Mouse (Mus musculus) G1E (cell line): ENCODE measurements around the gene Apoc2. TPM values are rescaled to one million over a fixed set of nuclear protein-coding genes. Genes with fewer than 3 reads are reported as not detected.
A peak's percentile ranks its signal among the peaks of the same experiment; 100 is the strongest.

Source experiments
- ATAC-seq: 2 replicates; pipeline ENCODE4 v1.8.0; 2016; ENCODE audit warnings: mild to moderate bottlenecking; ENCODE audit not compliant: insufficient number of reproducible peaks, poor library complexity, low FRiP score, severe bottlenecking; ENCODE audit errors: extremely low read depth
- DNase-seq: peaks from one replicate; pipeline ENCODE4 v3.0.0; 2012; ENCODE audit warnings: low spot score
- H3K27me3 ChIP-seq: 2 replicates; pipeline ENCODE4 v1.6.1; 2012; ENCODE audit warnings: mild to moderate bottlenecking, low read length, inconsistent platforms; ENCODE audit not compliant: insufficient read depth
- H3K36me3 ChIP-seq: replicated peaks from 2 replicates; pipeline ENCODE3; 2012; ENCODE audit warnings: mild to moderate bottlenecking, inconsistent platforms
- H3K4me1 ChIP-seq: 2 replicates; pipeline ENCODE4 v1.6.1; 2012; ENCODE audit warnings: low read depth, low read length, inconsistent platforms, mixed read lengths; ENCODE audit not compliant: insufficient read depth
- H3K4me3 ChIP-seq: 2 replicates; pipeline ENCODE4 v1.5.1; 2012; ENCODE audit warnings: low read depth, mild to moderate bottlenecking, inconsistent platforms, low read length, moderate library complexity, mixed read lengths
- H3K9me3 ChIP-seq: replicated peaks from 2 replicates; pipeline ENCODE4 v1.6.1; 2012; ENCODE audit warnings: inconsistent platforms
- CTCF ChIP-seq: IDR thresholded peaks from 2 replicates; pipeline ENCODE4 v1.5.1; 2012; ENCODE audit warnings: low read depth, low read length, inconsistent platforms, mixed read lengths
- GATA1 ChIP-seq: IDR thresholded peaks from 2 replicates; pipeline ENCODE4 v1.6.1; 2012; ENCODE audit warnings: borderline replicate concordance, low read length, inconsistent platforms, mixed read lengths
- GATA2 ChIP-seq: IDR thresholded peaks from 2 replicates; pipeline ENCODE4 v1.6.1; 2012; ENCODE audit warnings: low read depth, low read length, inconsistent platforms, borderline replicate concordance
- POLR2AphosphoS5 ChIP-seq: IDR thresholded peaks from 2 replicates; pipeline ENCODE4 v1.6.1; 2012; ENCODE audit warnings: low read depth, low read length, inconsistent platforms; ENCODE audit not compliant: insufficient replicate concordance
- TAL1 ChIP-seq: conservative IDR thresholded peaks from 2 replicates; pipeline ENCODE4 v1.6.1; 2012; ENCODE audit warnings: low read depth, low read length, inconsistent platforms, mixed read lengths
- polyA plus RNA-seq: library from polyadenylated mRNA; stranded (reverse); fragments of >175 nt; gene quantifications from 2 replicates; pipeline ENCODE4 v1.2.3, GENCODE M21; 2012
- total RNA-seq, 2 experiments: library from RNA; stranded (forward) in 1 of 2; stranded (reverse) in 1 of 2; fragments of 200-1000 nt in 1 of 2; fragments of >200 nt in 1 of 2; fragmentation: Nextera tagmentation in 1 of 2; gene quantifications; 2 replicates each; pipeline ENCODE4 v1.2.3; 2014 to 2017

Apoc2 gene
- total and polyA plus RNA-seq, 3 experiments: not detected

- Histone ChIP-seq H3K9me3 (no peaks in the 10 kb centered on the region), H3K27me3 (no peaks in the 10 kb centered on the region), H3K4me1 (peaks cover 67% of the 10 kb centered on the region), H3K36me3 (peaks cover 68% of the 10 kb centered on the region), H3K4me3 (peak overlapping the region; percentile 97; the same call in 1 of the 2 replicates)
- TF ChIP-seq TAL1: no peak
- peak; percentile 53 for TF ChIP-seq CTCF
- DNase-seq: no peak
- no peak for ATAC-seq
Observed at GRCm38 (mm10) chr7:19713196-19713595, 35.5 kb upstream of the Apoc2 start.

DNA sequence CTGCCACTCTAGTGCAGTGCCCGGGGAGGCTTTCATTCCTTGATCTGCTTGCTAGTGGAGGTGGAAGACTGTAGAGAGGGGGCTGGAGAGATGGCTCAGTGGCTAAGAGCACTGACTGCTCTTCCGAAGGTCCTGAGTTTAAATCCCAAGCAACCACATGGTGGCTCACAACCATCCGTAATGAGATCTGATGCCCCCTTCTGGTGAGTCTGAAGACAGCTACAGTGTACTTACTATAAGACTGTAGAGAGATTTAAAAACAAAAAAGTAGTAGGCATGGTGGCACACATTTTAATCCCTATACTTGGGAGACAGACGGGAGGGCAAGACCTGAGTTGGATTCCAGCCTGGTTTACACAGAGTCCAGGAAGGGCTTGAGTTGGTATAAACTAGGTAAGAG is 34.7 kb upstream of the Apoc2 start:
- no peaks in the 10 kb centered on the region for H3K27me3 ChIP-seq
- H3K9me3 ChIP-seq: no peaks in the 10 kb centered on the region
- H3K36me3 ChIP-seq: peaks cover 70% of the 10 kb centered on the region
- no peak overlapping the region for H3K4me3 ChIP-seq
- no peak for ATAC-seq
- H3K4me1 ChIP-seq: peaks cover 64% of the 10 kb centered on the region
- DNase-seq: no peak
- TF ChIP-seq GATA1 (no peak), GATA2 (no peak), CTCF (peak; percentile 13; the same call in 1 of the 2 replicates)

- Histone ChIP-seq H3K4me1 (peaks cover 50% of the 10 kb centered on the region), H3K4me3 (no peak overlapping the region), H3K27me3 (no peaks in the 10 kb centered on the region), H3K36me3 (peaks cover 79% of the 10 kb centered on the region), H3K9me3 (no peaks in the 10 kb centered on the region)
- ATAC-seq (no peak), DNase-seq (no peak)
- TF ChIP-seq GATA1 (no peak), POLR2AphosphoS5 (no peak), CTCF (no peak), GATA2 (no peak), TAL1 (no peak)
Observed at GRCm38 (mm10) chr7:19710650-19711049, 32.9 kb upstream of the Apoc2 start.

- DNase-seq (no peak), ATAC-seq (no peak)
- peaks cover 55% of the 10 kb centered on the region for H3K4me1 ChIP-seq
- H3K4me3 ChIP-seq: no peak overlapping the region
- H3K9me3 ChIP-seq: no peaks in the 10 kb centered on the region
- H3K27me3 ChIP-seq: no peaks in the 10 kb centered on the region
- no peak for TF ChIP-seq POLR2AphosphoS5
- no peak for TF ChIP-seq CTCF
- peaks cover 93% of the 10 kb centered on the region for H3K36me3 ChIP-seq
Observed at GRCm38 (mm10) chr7:19705271-19705670, 27.5 kb upstream of the Apoc2 start.

DNA sequence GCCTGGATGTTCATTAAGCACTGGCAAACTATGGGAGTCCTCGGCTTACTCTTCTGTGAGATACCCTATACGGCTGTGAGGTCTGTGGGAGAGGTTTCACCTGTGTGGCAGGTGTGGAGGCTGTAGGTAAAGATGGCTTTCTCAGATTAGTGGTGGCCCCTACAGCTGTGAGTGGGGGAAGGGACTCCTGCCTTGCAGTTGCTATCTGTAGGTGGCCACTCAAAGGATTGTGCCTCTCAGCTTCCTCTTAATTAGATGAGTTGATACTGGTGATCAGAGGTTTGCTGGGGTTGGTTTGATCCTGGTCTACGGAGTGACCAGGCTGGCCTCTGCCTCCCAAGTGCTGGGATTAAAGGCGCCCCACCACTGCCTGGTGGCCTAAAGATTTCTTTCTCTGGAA is 26.7 kb upstream of the Apoc2 start:
- Histone ChIP-seq H3K36me3 (peaks cover 93% of the 10 kb centered on the region), H3K27me3 (no peaks in the 10 kb centered on the region), H3K9me3 (no peaks in the 10 kb centered on the region), H3K4me1 (peaks cover 59% of the 10 kb centered on the region), H3K4me3 (no peak overlapping the region)
- TF ChIP-seq POLR2AphosphoS5 (no peak), GATA2 (no peak), GATA1 (no peak), TAL1 (no peak), CTCF (no peak)
- no peak for ATAC-seq
- DNase-seq: no peak

DNA sequence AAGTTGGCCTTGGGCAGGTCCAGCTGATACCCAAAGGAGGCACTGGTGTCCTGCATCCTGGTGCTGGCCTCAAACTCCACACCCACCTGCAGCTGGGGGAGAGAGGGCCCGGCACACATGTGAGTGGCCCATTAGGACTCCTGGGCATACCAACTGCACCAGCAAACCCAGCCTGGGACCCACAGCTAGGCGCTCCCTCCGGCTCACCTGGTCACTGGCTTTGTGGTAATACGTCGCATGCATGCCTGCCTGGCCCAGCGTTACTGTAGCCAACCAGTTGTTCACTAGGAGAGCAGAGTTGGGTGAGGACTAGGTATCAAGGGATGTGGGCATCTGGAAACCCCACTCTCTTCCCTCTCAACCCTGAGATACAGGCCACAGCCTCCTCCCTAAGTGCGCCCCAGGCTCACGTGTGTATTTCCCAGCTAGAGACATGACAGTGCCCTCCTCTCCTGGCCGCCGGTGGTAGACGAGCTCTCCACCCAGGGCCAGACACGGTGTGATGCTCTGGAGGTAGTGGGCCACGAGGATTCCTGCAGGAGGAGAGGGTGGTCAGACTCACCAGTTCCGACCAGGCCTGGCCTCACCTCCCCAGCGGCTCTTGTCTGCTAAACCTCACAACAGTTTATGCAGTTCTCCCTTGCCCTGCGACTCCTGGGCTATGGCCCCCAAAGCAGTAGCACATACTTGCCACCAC is 25.3 kb upstream of the Apoc2 start:
- Histone ChIP-seq H3K36me3 (peaks cover 92% of the 10 kb centered on the region), H3K4me3 (no peak overlapping the region; the same call in 1 of the 2 replicates), H3K9me3 (no peaks in the 10 kb centered on the region), H3K4me1 (peaks cover 62% of the 10 kb centered on the region), H3K27me3 (no peaks in the 10 kb centered on the region)
- no peak for ATAC-seq
- DNase-seq: no peak
- TF ChIP-seq GATA2 (no peak), POLR2AphosphoS5 (no peak), GATA1 (no peak)

DNA sequence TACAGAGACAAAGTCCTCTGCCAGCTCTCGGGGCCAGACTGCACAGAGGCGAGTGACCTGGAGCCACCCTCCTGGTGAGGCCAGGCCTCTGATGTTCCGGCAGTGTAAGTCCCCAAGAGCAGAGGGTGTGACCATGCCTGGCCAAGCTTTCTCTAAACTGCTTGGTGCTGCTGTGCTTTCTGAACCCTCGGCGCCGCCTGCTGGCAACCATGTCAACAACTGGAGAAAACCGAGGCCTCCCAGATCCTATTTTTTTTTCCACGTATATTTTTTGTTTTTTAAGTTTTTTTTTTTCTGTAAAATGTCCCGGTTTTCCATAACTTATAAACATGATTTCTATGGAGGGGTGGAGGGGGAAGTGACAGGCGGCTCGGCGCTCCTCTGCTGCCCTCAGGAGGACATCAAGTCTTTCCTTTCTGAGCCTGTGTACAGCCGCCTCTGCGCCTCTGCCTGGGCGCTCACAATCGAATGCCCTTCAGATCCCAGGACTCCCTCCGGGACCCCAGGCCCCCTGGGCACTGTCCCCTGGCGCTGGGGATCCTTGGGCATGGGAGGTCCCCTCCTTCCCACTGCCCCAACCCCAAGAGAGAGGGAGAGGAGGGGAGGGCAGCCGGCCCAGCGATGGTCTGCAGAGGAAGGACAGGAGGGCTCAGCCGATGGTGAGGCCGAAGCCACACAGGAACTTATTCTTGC is 23.5 kb upstream of the Apoc2 start:
- TF ChIP-seq CTCF: no peak
- no peak for TF ChIP-seq TAL1
- TF ChIP-seq POLR2AphosphoS5: no peak
- ATAC-seq (peak; percentile 36; the same call in 1 of the 2 replicates), DNase-seq (peak; percentile 31)
- H3K36me3 ChIP-seq: peaks cover 93% of the 10 kb centered on the region
- peaks cover 13% of the 10 kb centered on the region for H3K9me3 ChIP-seq
- H3K27me3 ChIP-seq: no peaks in the 10 kb centered on the region
- peaks cover 75% of the 10 kb centered on the region for H3K4me1 ChIP-seq
- no peak overlapping the region; the same call in 1 of the 2 replicates for H3K4me3 ChIP-seq
